Mouse (Mus musculus): ENCODE data around the gene Sh2d6. TPM values are rescaled to one million over a fixed set of nuclear protein-coding genes. Genes with fewer than 3 reads are reported as not detected.

The Sh2d6 gene
- polyA plus RNA-seq, 2 experiments, result 0.43 TPM; not detected in 1

- ATAC-seq (ENCODE audit: low FRiP score, low read depth) (no peak), DNase-seq (ENCODE audit: low spot score) (no peak)
- Histone ChIP-seq H3K4me3 (replicated peaks; ENCODE audit: low read length) (no peak overlapping the region), H3K9me3 (ENCODE audit: control insufficient read depth, low read length) (no peaks in the 10 kb centered on the region), H3K4me1 (ENCODE audit: control insufficient read depth, insufficient read depth, low read length) (peaks cover 4% of the 10 kb centered on the region; the same call in 1 of the 2 replicates), H3K36me3 (ENCODE audit: control insufficient read depth, insufficient read depth, low read length) (no peaks in the 10 kb centered on the region), H3K27me3 (ENCODE audit: control insufficient read depth, insufficient read depth, low read length) (no peaks in the 10 kb centered on the region), H3K27ac (replicated peaks; ENCODE audit: low read depth, low read length) (no peak overlapping the region), H3K4me2 (replicated peaks; ENCODE audit: low read depth, low read length, severe bottlenecking) (no peak overlapping the region), H3K9ac (ENCODE audit: low read depth, low read length, severe bottlenecking) (no peak overlapping the region)
- no peak for TF ChIP-seq POLR2A (IDR thresholded peaks at IDR 0.05; ENCODE audit: borderline replicate concordance, extremely low read depth, insufficient read depth, insufficient read length)
- 85% methylated on average over 10 of the region's 10 CpGs for WGBS
Observed at GRCm38 (mm10) chr6:72528410-72529151, 7.1 kb upstream of the Sh2d6 start.

GRCm38 (mm10) chr6:72527070-72527469 is 5.6 kb upstream of the Sh2d6 start:
- no peaks in the 10 kb centered on the region for H3K27me3 ChIP-seq (ENCODE audit: control insufficient read depth, insufficient read depth, low read length)
- no peak overlapping the region for H3K9ac ChIP-seq (ENCODE audit: low read depth, low read length, severe bottlenecking)
- DNase-seq (ENCODE audit: low spot score), result no peak
- no peak for ATAC-seq (ENCODE audit: low FRiP score, low read depth)
- no peaks in the 10 kb centered on the region for H3K36me3 ChIP-seq (ENCODE audit: control insufficient read depth, insufficient read depth, low read length)
- no peak overlapping the region for H3K27ac ChIP-seq (replicated peaks; ENCODE audit: low read depth, low read length)
- H3K9me3 ChIP-seq (ENCODE audit: control insufficient read depth, low read length), result no peaks in the 10 kb centered on the region
- 81% methylated on average over 4 of the region's 4 CpGs for whole genome bisulfite sequencing
- H3K4me3 ChIP-seq (replicated peaks; ENCODE audit: low read length), result no peak overlapping the region
- no peaks in the 10 kb centered on the region; the same call in none of the 2 replicates for H3K4me1 ChIP-seq (ENCODE audit: control insufficient read depth, insufficient read depth, low read length)
- TF ChIP-seq POLR2A (IDR thresholded peaks at IDR 0.05; ENCODE audit: borderline replicate concordance, extremely low read depth, insufficient read depth, insufficient read length), result no peak
- H3K4me2 ChIP-seq (replicated peaks; ENCODE audit: low read depth, low read length, severe bottlenecking), result no peak overlapping the region

- H3K4me1 ChIP-seq (ENCODE audit: control insufficient read depth, insufficient read depth, low read length), result peaks cover 10% of the 10 kb centered on the region
- no peak for TF ChIP-seq POLR2A (IDR thresholded peaks at IDR 0.05; ENCODE audit: borderline replicate concordance, extremely low read depth, insufficient read depth, insufficient read length)
- H3K9me3 ChIP-seq (ENCODE audit: control insufficient read depth, low read length), result no peaks in the 10 kb centered on the region
- no peak for ATAC-seq (ENCODE audit: low FRiP score, low read depth)
- no peak overlapping the region for H3K4me3 ChIP-seq (replicated peaks; ENCODE audit: low read length)
- no peaks in the 10 kb centered on the region for H3K36me3 ChIP-seq (ENCODE audit: control insufficient read depth, insufficient read depth, low read length)
- H3K27me3 ChIP-seq (ENCODE audit: control insufficient read depth, insufficient read depth, low read length), result no peaks in the 10 kb centered on the region
- 86% methylated on average over 2 of the region's 2 CpGs for WGBS
- H3K9ac ChIP-seq (ENCODE audit: low read depth, low read length, severe bottlenecking), result no peak overlapping the region
- no peak overlapping the region for H3K4me2 ChIP-seq (replicated peaks; ENCODE audit: low read depth, low read length, severe bottlenecking)
- no peak overlapping the region for H3K27ac ChIP-seq (replicated peaks; ENCODE audit: low read depth, low read length)
- DNase-seq (ENCODE audit: low spot score), result no peak
Observed at GRCm38 (mm10) chr6:72524160-72524559, 2.7 kb upstream of the Sh2d6 start.

GRCm38 (mm10) chr6:72523222-72523621 is 1.7 kb upstream of the Sh2d6 start:
- Histone ChIP-seq H3K27ac (replicated peaks; ENCODE audit: low read depth, low read length) (no peak overlapping the region), H3K4me2 (replicated peaks; ENCODE audit: low read depth, low read length, severe bottlenecking) (no peak overlapping the region), H3K36me3 (ENCODE audit: control insufficient read depth, insufficient read depth, low read length) (no peaks in the 10 kb centered on the region), H3K27me3 (ENCODE audit: control insufficient read depth, insufficient read depth, low read length) (no peaks in the 10 kb centered on the region), H3K4me1 (ENCODE audit: control insufficient read depth, insufficient read depth, low read length) (peaks cover 10% of the 10 kb centered on the region), H3K9ac (ENCODE audit: low read depth, low read length, severe bottlenecking) (no peak overlapping the region), H3K4me3 (replicated peaks; ENCODE audit: low read length) (no peak overlapping the region), H3K9me3 (ENCODE audit: control insufficient read depth, low read length) (no peaks in the 10 kb centered on the region)
- 78% methylated on average over 4 of the region's 4 CpGs for WGBS
- DNase-seq (ENCODE audit: low spot score), result no peak
- ATAC-seq (ENCODE audit: low FRiP score, low read depth), result no peak
- no peak for TF ChIP-seq POLR2A (IDR thresholded peaks at IDR 0.05; ENCODE audit: borderline replicate concordance, extremely low read depth, insufficient read depth, insufficient read length)

GRCm38 (mm10) chr6:72522288-72522687 is 781 bp upstream of the Sh2d6 start:
- Histone ChIP-seq H3K4me2 (replicated peaks; ENCODE audit: low read depth, low read length, severe bottlenecking) (no peak overlapping the region), H3K4me1 (ENCODE audit: control insufficient read depth, insufficient read depth, low read length) (peaks cover 10% of the 10 kb centered on the region), H3K9ac (ENCODE audit: low read depth, low read length, severe bottlenecking) (no peak overlapping the region), H3K36me3 (ENCODE audit: control insufficient read depth, insufficient read depth, low read length) (no peaks in the 10 kb centered on the region), H3K27ac (replicated peaks; ENCODE audit: low read depth, low read length) (no peak overlapping the region), H3K9me3 (ENCODE audit: control insufficient read depth, low read length) (no peaks in the 10 kb centered on the region), H3K27me3 (ENCODE audit: control insufficient read depth, insufficient read depth, low read length) (no peaks in the 10 kb centered on the region), H3K4me3 (replicated peaks; ENCODE audit: low read length) (no peak overlapping the region)
- ATAC-seq (ENCODE audit: low FRiP score, low read depth) (no peak), DNase-seq (ENCODE audit: low spot score) (no peak)
- no peak for TF ChIP-seq POLR2A (IDR thresholded peaks at IDR 0.05; ENCODE audit: borderline replicate concordance, extremely low read depth, insufficient read depth, insufficient read length)
- WGBS, result 54% methylated on average over 5 of the region's 5 CpGs

All from limb, embryonic 14.5 days (tissue).